Mouse (Mus musculus) heart, embryonic 13.5 days (tissue): ENCODE data around the gene Scd1. TPM values are rescaled to one million over a fixed set of nuclear protein-coding genes. Genes with fewer than 3 reads are reported as not detected.

ENCODE experiments used
- ATAC-seq: fragments of 200-750 bp; cut with Nextera tagmentation; 2 replicates; pipeline ENCODE4 v1.8.0; 2017; ENCODE audit warnings: moderate TSS enrichment; ENCODE audit not compliant: insufficient number of reproducible peaks, low FRiP score, low TSS enrichment; ENCODE audit errors: extremely low read depth
- H3K27ac ChIP-seq: fragments of 300-500 bp; sonication (generic); replicated peaks from 2 replicates; pipeline ENCODE4 v1.5.1; 2015; ENCODE audit warnings: moderate library complexity, mild to moderate bottlenecking, inconsistent platforms
- H3K27me3 ChIP-seq: fragments of 300-500 bp; sonication (generic); replicated peaks from 2 replicates; pipeline ENCODE4 v1.6.1; 2015; ENCODE audit warnings: mild to moderate bottlenecking, inconsistent platforms
- H3K36me3 ChIP-seq: fragments of 300-500 bp; sonication (generic); 2 replicates; pipeline ENCODE4 v1.6.1; 2015; ENCODE audit warnings: mild to moderate bottlenecking, inconsistent platforms
- H3K4me1 ChIP-seq: fragments of 300-500 bp; sonication (generic); 2 replicates; pipeline ENCODE4 v1.6.1; 2015; ENCODE audit warnings: inconsistent platforms
- H3K4me2 ChIP-seq: fragments of 300-500 bp; sonication (generic); 2 replicates; pipeline ENCODE4 v1.6.1; 2015; ENCODE audit warnings: inconsistent platforms, mild to moderate bottlenecking, moderate library complexity
- H3K4me3 ChIP-seq: fragments of 300-500 bp; sonication (generic); 2 replicates; pipeline ENCODE4 v1.5.1; 2015; ENCODE audit warnings: moderate library complexity, mild to moderate bottlenecking, inconsistent platforms
- H3K9ac ChIP-seq: fragments of 300-500 bp; sonication (generic); 2 replicates; pipeline ENCODE4 v1.6.1; 2015; ENCODE audit warnings: inconsistent platforms, mild to moderate bottlenecking, moderate library complexity
- H3K9me3 ChIP-seq: fragments of 300-500 bp; sonication (generic); 2 replicates; pipeline ENCODE4 v1.6.1; 2016; ENCODE audit warnings: inconsistent platforms
- WGBS: fragments of 180-500 bp; shearing (Covaris S2); methylation state at CpG from one replicate; pipeline ENCODE4 v1.1.7; 2015; ENCODE audit warnings: mixed read lengths; 5-methylcytosine and 5-hydroxymethylcytosine counted together
- polyA plus RNA-seq: library from polyadenylated mRNA; unstranded; fragments of >200 nt; fragmentation: Nextera tagmentation; extraction: Ambion mirVana; gene quantifications from 2 replicates; pipeline ENCODE4 v1.2.1, GENCODE M21; 2015

The Scd1 gene
- polyA plus RNA-seq, 1 experiment from 2014 or later: 1.1 TPM

GRCm38 (mm10) chr19:44396742-44397141, 10.9 kb downstream of the Scd1 start:
- Histone ChIP-seq H3K27me3 (no peaks in the 10 kb centered on the region), H3K4me1 (no peaks in the 10 kb centered on the region)
- 66% methylated on average over 5 of the region's 5 CpGs for WGBS

GRCm38 (mm10) chr19:44394972-44395371, 12.7 kb downstream of the Scd1 start:
- H3K4me1 ChIP-seq: no peaks in the 10 kb centered on the region
- H3K27ac ChIP-seq: no peak overlapping the region
- H3K9ac ChIP-seq: no peak overlapping the region
- H3K27me3 ChIP-seq: no peaks in the 10 kb centered on the region
- no peaks in the 10 kb centered on the region; the same call in 1 of the 2 replicates for H3K36me3 ChIP-seq
- H3K4me2 ChIP-seq: no peak overlapping the region
- H3K9me3 ChIP-seq: no peaks in the 10 kb centered on the region
- WGBS: 52% methylated on average over 7 of the region's 7 CpGs
- no peak overlapping the region for H3K4me3 ChIP-seq
- no peak for ATAC-seq

More at GRCm38 (mm10) chr19:44396742-44397141, 10.9 kb downstream of the Scd1 start:
- H3K4me2 ChIP-seq: no peak overlapping the region
- H3K9me3 ChIP-seq: no peaks in the 10 kb centered on the region
- no peak for ATAC-seq
- no peak overlapping the region for H3K27ac ChIP-seq
- no peak overlapping the region for H3K4me3 ChIP-seq
- H3K9ac ChIP-seq: no peak overlapping the region
- H3K36me3 ChIP-seq: no peaks in the 10 kb centered on the region; the same call in 1 of the 2 replicates

- Histone ChIP-seq H3K9ac (no peak overlapping the region), H3K27me3 (no peaks in the 10 kb centered on the region), H3K4me2 (no peak overlapping the region), H3K9me3 (no peaks in the 10 kb centered on the region), H3K36me3 (no peaks in the 10 kb centered on the region), H3K4me3 (no peak overlapping the region), H3K4me1 (peaks cover 3% of the 10 kb centered on the region), H3K27ac (no peak overlapping the region)
- 56% methylated on average over 5 of the region's 5 CpGs for WGBS
- no peak for ATAC-seq
These were observed 13.7 kb downstream of the Scd1 start for GRCm38 (mm10) chr19:44393962-44394422.

GRCm38 (mm10) chr19:44392339-44393009, 15.2 kb downstream of the Scd1 start:
- no peak for ATAC-seq
- H3K27me3 ChIP-seq: no peaks in the 10 kb centered on the region
- 79% methylated on average over 5 of the region's 5 CpGs for WGBS

GRCm38 (mm10) chr19:44391856-44392255, 15.8 kb downstream of the Scd1 start:
- 78% methylated on average over 4 of the region's 4 CpGs for WGBS
- H3K4me1 ChIP-seq: peaks cover 17% of the 10 kb centered on the region
- H3K4me2 ChIP-seq: no peak overlapping the region
- H3K27me3 ChIP-seq: no peaks in the 10 kb centered on the region
- ATAC-seq: no peak
- H3K36me3 ChIP-seq: no peaks in the 10 kb centered on the region
- no peaks in the 10 kb centered on the region for H3K9me3 ChIP-seq
- no peak overlapping the region for H3K4me3 ChIP-seq
- H3K27ac ChIP-seq: no peak overlapping the region
- H3K9ac ChIP-seq: no peak overlapping the region

More at GRCm38 (mm10) chr19:44392339-44393009, 15.2 kb downstream of the Scd1 start:
- Histone ChIP-seq H3K4me3 (no peak overlapping the region), H3K36me3 (no peaks in the 10 kb centered on the region), H3K27ac (no peak overlapping the region), H3K9ac (no peak overlapping the region), H3K4me1 (peaks cover 13% of the 10 kb centered on the region), H3K9me3 (no peaks in the 10 kb centered on the region), H3K4me2 (no peak overlapping the region)

GRCm38 (mm10) chr19:44389507-44389906, 18.2 kb downstream of the Scd1 start:
- 59% methylated on average over 1 of the region's 1 CpGs for WGBS
- no peaks in the 10 kb centered on the region for H3K9me3 ChIP-seq
- H3K36me3 ChIP-seq: no peaks in the 10 kb centered on the region
- no peak overlapping the region for H3K9ac ChIP-seq
- no peak overlapping the region for H3K4me2 ChIP-seq
- no peak overlapping the region for H3K4me3 ChIP-seq
- H3K27me3 ChIP-seq: no peaks in the 10 kb centered on the region
- H3K4me1 ChIP-seq: peaks cover 17% of the 10 kb centered on the region
- H3K27ac ChIP-seq: no peak overlapping the region
- ATAC-seq: no peak

- 6% methylated on average over 41 of the region's 41 CpGs for WGBS
- Histone ChIP-seq H3K36me3 (no peaks in the 10 kb centered on the region), H3K4me3 (peak overlapping the region; percentile 53), H3K4me2 (peak overlapping the region; percentile 78), H3K27ac (peak overlapping the region; percentile 89), H3K27me3 (no peaks in the 10 kb centered on the region), H3K4me1 (peaks cover 17% of the 10 kb centered on the region), H3K9me3 (no peaks in the 10 kb centered on the region), H3K9ac (peak overlapping the region; percentile 81)
- peak; percentile 99 for ATAC-seq
These were observed 18.9 kb downstream of the Scd1 start for GRCm38 (mm10) chr19:44388475-44389428.

GRCm38 (mm10) chr19:44387746-44388474, 19.8 kb downstream of the Scd1 start:
- Histone ChIP-seq H3K27ac (peak overlapping the region; percentile 89), H3K4me2 (peak overlapping the region; percentile 78), H3K9me3 (no peaks in the 10 kb centered on the region), H3K27me3 (no peaks in the 10 kb centered on the region), H3K4me1 (peaks cover 17% of the 10 kb centered on the region), H3K36me3 (no peaks in the 10 kb centered on the region), H3K9ac (peak overlapping the region; percentile 81), H3K4me3 (peak overlapping the region; percentile 53)
- 15% methylated on average over 19 of the region's 19 CpGs for WGBS
- no peak for ATAC-seq

- WGBS: 88% methylated on average over 4 of the region's 4 CpGs
- Histone ChIP-seq H3K4me3 (no peak overlapping the region), H3K4me1 (peaks cover 17% of the 10 kb centered on the region), H3K9me3 (no peaks in the 10 kb centered on the region), H3K4me2 (0 out of 2 replicates have a peak overlapping the region, but pooled peaks have one; percentile 78), H3K36me3 (no peaks in the 10 kb centered on the region), H3K27ac (peak overlapping the region; percentile 89; the same call in 1 of the 2 replicates), H3K9ac (peak overlapping the region; percentile 81; the same call in 1 of the 2 replicates), H3K27me3 (no peaks in the 10 kb centered on the region)
- no peak for ATAC-seq
These were observed 20.5 kb downstream of the Scd1 start for GRCm38 (mm10) chr19:44387089-44387671.

GRCm38 (mm10) chr19:44385887-44386498, 21.7 kb downstream of the Scd1 start:
- H3K4me3 ChIP-seq: no peak overlapping the region
- no peak overlapping the region for H3K27ac ChIP-seq
- no peak for ATAC-seq
- no peak overlapping the region for H3K4me2 ChIP-seq
- no peaks in the 10 kb centered on the region for H3K36me3 ChIP-seq
- no peak overlapping the region for H3K9ac ChIP-seq
- no peaks in the 10 kb centered on the region for H3K27me3 ChIP-seq
- WGBS: 57% methylated on average over 6 of the region's 6 CpGs
- H3K9me3 ChIP-seq: no peaks in the 10 kb centered on the region
- peaks cover 17% of the 10 kb centered on the region for H3K4me1 ChIP-seq
